Mouse (Mus musculus) G1E (cell line): ENCODE data around the gene Sele.

Experiments
- CTCF ChIP-seq: IDR thresholded peaks from 2 replicates; pipeline ENCODE4 v1.5.1; 2012; ENCODE audit warnings: low read depth, low read length, inconsistent platforms, mixed read lengths
- GATA1 ChIP-seq: IDR thresholded peaks from 2 replicates; pipeline ENCODE4 v1.6.1; 2012; ENCODE audit warnings: borderline replicate concordance, low read length, inconsistent platforms, mixed read lengths
- GATA2 ChIP-seq: IDR thresholded peaks from 2 replicates; pipeline ENCODE4 v1.6.1; 2012; ENCODE audit warnings: low read depth, low read length, inconsistent platforms, borderline replicate concordance
- POLR2AphosphoS5 ChIP-seq: IDR thresholded peaks from 2 replicates; pipeline ENCODE4 v1.6.1; 2012; ENCODE audit warnings: low read depth, low read length, inconsistent platforms; ENCODE audit not compliant: insufficient replicate concordance
- TAL1 ChIP-seq: conservative IDR thresholded peaks from 2 replicates; pipeline ENCODE4 v1.6.1; 2012; ENCODE audit warnings: low read depth, low read length, inconsistent platforms, mixed read lengths

GRCm38 (mm10) chr1:164073803-164074202, 25.8 kb downstream of the Sele start:
- TF ChIP-seq CTCF (no peak), TAL1 (no peak), GATA1 (no peak), GATA2 (no peak), POLR2AphosphoS5 (no peak)
